Mouse (Mus musculus): ENCODE results near the gene Cox4i2. TPM values are rescaled to one million over a fixed set of nuclear protein-coding genes. Genes with fewer than 3 reads are reported as not detected.

The Cox4i2 gene
- polyA plus RNA-seq, 1 experiment: not detected

DNA sequence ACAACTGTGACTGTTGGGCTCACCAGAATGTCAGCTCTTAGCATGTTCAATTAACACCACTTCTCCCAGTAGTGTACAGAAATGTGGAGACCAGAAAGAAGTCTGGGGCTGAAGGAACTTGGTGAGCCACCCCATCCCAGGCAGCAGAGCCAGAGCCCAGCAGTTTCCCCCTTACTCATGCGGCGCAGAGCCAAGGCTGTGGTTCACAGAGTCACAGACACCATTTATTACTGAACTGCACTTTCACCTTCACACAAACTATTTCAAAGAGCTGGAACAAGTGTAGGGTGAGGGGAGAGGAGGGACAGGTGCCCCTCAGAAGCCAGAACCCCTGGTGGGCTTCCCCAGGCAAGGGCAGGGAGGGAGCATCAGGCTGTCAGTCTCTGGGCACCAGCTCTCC lies 26.5 kb downstream of the Cox4i2 start:
- no peak overlapping the region for H3K27ac ChIP-seq (ENCODE audit: insufficient read depth, low read depth, low read length)
- H3K4me3 ChIP-seq (ENCODE audit: insufficient read depth, low read length): no peak overlapping the region
- TF ChIP-seq CTCF (IDR thresholded peaks at IDR 0.05; ENCODE audit: low read depth, low read length): no peak
- no peak for TF ChIP-seq POLR2A (IDR thresholded peaks at IDR 0.05; ENCODE audit: borderline replicate concordance, low read depth, low read length)
- H3K4me1 ChIP-seq (ENCODE audit: control insufficient read depth, insufficient read depth, low read length): peaks cover 57% of the 10 kb centered on the region

DNA sequence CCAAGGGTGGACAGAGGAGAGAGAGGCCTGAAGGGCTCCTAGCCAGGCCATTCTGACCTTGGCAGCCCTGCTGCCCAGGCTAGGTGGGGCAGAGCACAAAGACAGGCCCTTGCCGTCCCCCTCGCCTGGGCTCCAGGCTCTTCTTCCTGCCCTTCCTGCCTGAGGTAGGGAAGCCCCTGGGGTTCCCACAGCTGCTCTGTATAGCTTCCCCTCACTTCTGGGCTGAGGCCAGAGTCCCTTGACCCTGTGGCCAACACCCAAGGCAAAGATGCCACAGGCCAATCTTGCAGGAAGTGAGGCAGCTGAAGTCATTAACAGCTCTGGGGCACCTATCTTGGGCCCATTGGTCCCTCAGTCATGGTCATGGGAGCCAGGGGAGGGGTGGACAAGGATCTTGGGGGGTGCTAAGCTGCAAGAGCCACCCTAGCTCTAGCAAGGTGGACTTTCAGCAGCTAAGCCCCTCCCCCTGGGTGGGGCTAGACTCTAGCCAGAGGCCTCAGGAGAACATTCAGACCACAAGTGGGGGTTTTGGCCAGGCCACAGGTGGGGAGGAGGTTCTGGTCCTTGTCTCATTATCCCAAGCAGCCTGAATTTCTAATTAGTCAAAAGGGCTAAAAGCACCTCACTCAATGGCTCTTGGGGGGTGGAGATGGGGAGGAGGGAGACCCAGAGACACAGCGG lies 27.2 kb downstream of the Cox4i2 start:
- Histone ChIP-seq H3K4me1 (ENCODE audit: control insufficient read depth, insufficient read depth, low read length) (peaks cover 59% of the 10 kb centered on the region), H3K4me3 (ENCODE audit: insufficient read depth, low read length) (no peak overlapping the region), H3K27ac (ENCODE audit: insufficient read depth, low read depth, low read length) (no peak overlapping the region)
- TF ChIP-seq POLR2A (IDR thresholded peaks at IDR 0.05; ENCODE audit: borderline replicate concordance, low read depth, low read length) (no peak), CTCF (IDR thresholded peaks at IDR 0.05; ENCODE audit: low read depth, low read length) (no peak)

DNA sequence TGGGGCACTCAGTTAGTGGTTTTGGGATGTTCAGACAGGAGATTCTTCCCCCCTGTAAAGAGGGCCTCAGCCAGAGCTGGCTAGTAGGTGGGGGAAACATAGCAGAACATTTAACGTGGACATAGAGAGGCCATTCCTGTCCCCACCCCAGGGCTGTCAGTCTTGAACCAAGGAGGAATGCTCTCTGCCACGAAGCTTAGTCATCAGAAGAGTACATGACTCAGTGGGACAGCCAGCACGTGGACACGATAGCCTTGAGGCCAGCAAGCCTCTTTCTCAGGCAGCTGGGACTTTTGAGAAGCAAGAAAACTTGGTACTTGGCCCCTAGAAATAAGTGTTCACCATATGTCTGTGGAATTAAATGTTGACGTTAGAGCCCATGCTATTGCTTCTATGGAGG lies 28.7 kb downstream of the Cox4i2 start:
- H3K4me1 ChIP-seq (ENCODE audit: control insufficient read depth, insufficient read depth, low read length): peaks cover 65% of the 10 kb centered on the region
- H3K27ac ChIP-seq (ENCODE audit: insufficient read depth, low read depth, low read length): no peak overlapping the region
- no peak overlapping the region for H3K4me3 ChIP-seq (ENCODE audit: insufficient read depth, low read length)
- TF ChIP-seq POLR2A (IDR thresholded peaks at IDR 0.05; ENCODE audit: borderline replicate concordance, low read depth, low read length) (no peak), CTCF (IDR thresholded peaks at IDR 0.05; ENCODE audit: low read depth, low read length) (no peak)

DNA sequence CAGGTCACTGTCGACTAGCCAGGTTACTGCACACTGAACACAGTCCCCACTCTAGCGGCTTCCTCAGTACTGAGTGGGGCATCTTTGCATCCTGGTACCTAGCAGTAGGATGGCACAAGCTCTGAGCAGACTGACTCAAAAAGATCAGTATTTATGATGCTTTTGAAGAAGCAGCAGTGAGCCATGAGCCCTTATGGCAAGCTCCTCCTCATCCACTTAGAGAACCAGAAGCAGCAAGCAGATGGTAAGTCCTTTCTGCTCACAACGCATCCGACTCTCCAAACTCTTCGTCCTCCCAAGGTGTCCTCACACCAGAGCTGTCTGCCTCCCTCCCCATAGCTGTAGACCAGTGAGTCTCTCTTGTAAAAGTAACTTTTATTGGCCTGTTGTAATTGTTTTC lies 29.3 kb downstream of the Cox4i2 start:
- peaks cover 71% of the 10 kb centered on the region for H3K4me1 ChIP-seq (ENCODE audit: control insufficient read depth, insufficient read depth, low read length)
- no peak overlapping the region for H3K4me3 ChIP-seq (ENCODE audit: insufficient read depth, low read length)
- TF ChIP-seq CTCF (IDR thresholded peaks at IDR 0.05; ENCODE audit: low read depth, low read length) (no peak), POLR2A (IDR thresholded peaks at IDR 0.05; ENCODE audit: borderline replicate concordance, low read depth, low read length) (no peak)
- no peak overlapping the region for H3K27ac ChIP-seq (ENCODE audit: insufficient read depth, low read depth, low read length)

DNA sequence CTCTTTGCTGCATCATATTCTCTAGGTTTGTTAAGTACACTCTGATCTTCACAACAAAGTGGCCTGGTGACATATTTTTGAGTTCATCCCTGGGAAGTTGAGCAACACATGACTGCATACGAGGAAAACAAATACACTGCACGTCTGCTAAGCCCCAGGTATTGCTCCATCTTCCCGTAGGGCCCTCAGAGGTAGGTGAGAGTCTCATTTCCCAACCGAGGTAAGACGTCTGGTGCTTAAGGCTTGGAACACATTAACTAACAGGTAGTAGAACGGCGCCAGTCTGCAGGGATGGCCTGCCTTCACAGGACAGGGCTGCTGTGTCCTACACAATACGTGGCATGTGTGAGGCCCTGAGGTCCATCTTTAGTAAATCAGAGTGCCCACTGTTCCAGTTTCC lies 30.7 kb downstream of the Cox4i2 start:
- TF ChIP-seq POLR2A (IDR thresholded peaks at IDR 0.05; ENCODE audit: borderline replicate concordance, low read depth, low read length) (no peak), CTCF (IDR thresholded peaks at IDR 0.05; ENCODE audit: low read depth, low read length) (no peak)
- H3K4me1 ChIP-seq (ENCODE audit: control insufficient read depth, insufficient read depth, low read length): peaks cover 72% of the 10 kb centered on the region
- no peak overlapping the region for H3K27ac ChIP-seq (ENCODE audit: insufficient read depth, low read depth, low read length)
- no peak overlapping the region for H3K4me3 ChIP-seq (ENCODE audit: insufficient read depth, low read length)

DNA sequence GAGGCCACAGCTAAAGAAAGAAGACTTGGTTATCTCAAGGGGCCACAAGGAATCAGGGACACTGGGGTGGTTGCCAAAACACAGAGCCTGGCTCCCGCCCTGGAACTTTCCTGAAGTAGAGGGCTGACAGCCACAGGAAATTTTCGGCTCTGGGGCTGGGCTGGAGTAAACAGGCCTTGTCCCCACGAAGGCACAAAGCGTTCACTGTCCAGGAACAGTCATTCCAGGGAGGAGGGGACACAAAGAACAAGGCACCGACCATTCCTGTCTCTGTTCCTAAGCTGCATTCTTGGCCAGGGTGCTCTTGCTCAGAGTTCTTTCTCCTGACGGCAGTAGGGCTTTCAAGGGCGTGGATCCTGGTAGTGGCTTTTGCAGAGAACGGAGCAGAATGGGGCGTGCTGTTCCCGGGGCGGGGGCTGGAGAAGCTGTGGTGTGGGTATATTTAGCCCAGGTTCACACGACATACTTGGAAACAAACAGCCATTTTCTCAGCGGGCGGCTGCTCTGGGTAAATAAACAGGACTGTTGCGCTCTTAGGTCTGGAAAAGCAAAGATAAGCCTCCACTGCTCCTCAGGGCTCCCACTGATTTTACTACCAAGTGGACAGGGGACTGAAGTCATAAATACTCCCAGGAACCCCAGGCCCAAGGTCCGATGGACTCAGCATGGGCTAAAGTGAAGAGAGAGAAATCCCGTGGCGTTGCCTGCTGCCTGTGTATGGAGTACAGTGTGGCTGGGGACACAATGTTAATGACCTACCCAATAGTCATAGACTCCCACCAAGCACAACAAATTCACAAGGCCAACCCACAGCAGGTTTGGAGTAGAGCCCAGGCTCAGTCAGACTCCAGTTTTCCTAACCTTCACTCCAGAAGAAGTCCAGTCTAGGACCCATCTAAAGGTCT lies 31.7 kb downstream of the Cox4i2 start:
- TF ChIP-seq POLR2A (IDR thresholded peaks at IDR 0.05; ENCODE audit: borderline replicate concordance, low read depth, low read length) (no peak), CTCF (IDR thresholded peaks at IDR 0.05; ENCODE audit: low read depth, low read length) (no peak)
- H3K4me3 ChIP-seq (ENCODE audit: insufficient read depth, low read length): no peak overlapping the region
- no peak overlapping the region for H3K27ac ChIP-seq (ENCODE audit: insufficient read depth, low read depth, low read length)
- H3K4me1 ChIP-seq (ENCODE audit: control insufficient read depth, insufficient read depth, low read length): peaks cover 72% of the 10 kb centered on the region

DNA sequence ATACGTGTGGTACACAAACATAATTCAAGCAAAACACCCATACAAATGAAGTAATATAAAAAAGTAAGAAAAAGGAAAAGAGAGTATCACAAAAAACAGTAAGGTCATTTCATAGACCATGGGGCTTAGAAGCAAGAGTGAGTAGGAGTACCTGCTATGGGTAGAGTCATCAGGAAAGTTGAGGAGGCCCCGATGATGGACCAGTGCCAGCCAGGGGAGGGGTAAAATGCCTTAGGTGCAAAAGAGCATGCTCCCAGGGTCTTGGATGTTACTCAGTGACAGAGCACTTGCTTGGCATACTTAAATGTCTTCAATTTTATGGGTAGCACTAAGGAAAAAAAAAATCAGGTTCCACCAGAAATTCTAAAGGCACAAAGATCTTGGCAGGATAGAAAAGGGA lies 33.2 kb downstream of the Cox4i2 start:
- H3K27ac ChIP-seq (ENCODE audit: insufficient read depth, low read depth, low read length): no peak overlapping the region
- TF ChIP-seq CTCF (IDR thresholded peaks at IDR 0.05; ENCODE audit: low read depth, low read length) (no peak), POLR2A (IDR thresholded peaks at IDR 0.05; ENCODE audit: borderline replicate concordance, low read depth, low read length) (no peak)
- peaks cover 72% of the 10 kb centered on the region for H3K4me1 ChIP-seq (ENCODE audit: control insufficient read depth, insufficient read depth, low read length)

DNA sequence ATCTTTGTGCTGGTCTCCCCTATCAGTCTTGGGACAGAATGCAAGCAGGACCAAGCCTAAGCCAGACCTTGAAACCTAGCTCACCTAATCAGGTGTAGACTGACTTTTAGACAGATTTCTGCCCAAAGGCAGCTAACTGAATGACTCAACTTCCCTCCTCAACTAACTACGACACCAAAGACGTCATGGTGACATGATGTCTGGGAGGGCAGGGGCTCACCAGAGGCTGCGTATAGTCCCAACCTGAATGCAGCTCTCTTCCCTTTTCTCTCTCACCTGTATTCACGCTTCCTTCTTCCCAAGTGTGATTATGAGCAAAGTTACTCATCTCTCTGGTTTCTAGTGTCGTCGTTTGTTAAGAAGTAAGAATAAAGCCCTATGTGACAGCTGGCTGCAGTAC lies 33.6 kb downstream of the Cox4i2 start:
- peaks cover 72% of the 10 kb centered on the region for H3K4me1 ChIP-seq (ENCODE audit: control insufficient read depth, insufficient read depth, low read length)
- TF ChIP-seq CTCF (IDR thresholded peaks at IDR 0.05; ENCODE audit: low read depth, low read length) (no peak), POLR2A (IDR thresholded peaks at IDR 0.05; ENCODE audit: borderline replicate concordance, low read depth, low read length) (no peak)
- H3K4me3 ChIP-seq (ENCODE audit: insufficient read depth, low read length): no peak overlapping the region
- no peak overlapping the region for H3K27ac ChIP-seq (ENCODE audit: insufficient read depth, low read depth, low read length)

More for the DNA sequence above, 33.2 kb downstream of the Cox4i2 start:
- no peak overlapping the region for H3K4me3 ChIP-seq (ENCODE audit: insufficient read depth, low read length)

DNA sequence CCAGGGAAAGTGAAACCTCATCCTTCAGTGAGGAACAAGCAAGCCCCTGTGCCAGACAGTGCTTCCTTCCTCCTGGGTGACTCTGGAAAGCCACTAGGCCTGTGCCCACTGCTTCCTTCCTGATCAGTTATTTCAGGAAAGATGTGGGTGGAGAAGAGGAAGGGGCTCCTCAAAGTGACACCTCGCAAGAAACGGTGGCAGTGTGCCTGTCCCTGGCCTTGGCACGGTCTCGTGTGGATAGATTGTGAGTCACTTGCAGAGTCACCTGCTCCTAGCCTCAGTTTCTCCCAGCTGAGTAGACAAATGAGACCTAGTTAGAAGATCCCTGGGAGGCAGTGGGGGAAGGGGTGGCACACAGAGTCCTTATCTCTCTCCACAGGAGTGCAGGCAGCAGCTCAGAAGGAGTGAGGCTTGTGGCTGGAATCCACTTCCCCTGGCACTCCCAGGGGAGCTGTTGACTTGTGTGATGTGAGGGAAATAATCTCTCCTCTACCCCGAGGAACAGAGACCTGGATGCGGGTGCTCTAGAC lies 35.0 kb downstream of the Cox4i2 start:
- Histone ChIP-seq H3K4me3 (ENCODE audit: insufficient read depth, low read length) (peak overlapping the region; percentile 37), H3K27ac (ENCODE audit: insufficient read depth, low read depth, low read length) (peak overlapping the region; percentile 94), H3K4me1 (ENCODE audit: control insufficient read depth, insufficient read depth, low read length) (peaks cover 76% of the 10 kb centered on the region)
- TF ChIP-seq CTCF (IDR thresholded peaks at IDR 0.05; ENCODE audit: low read depth, low read length) (no peak), POLR2A (IDR thresholded peaks at IDR 0.05; ENCODE audit: borderline replicate concordance, low read depth, low read length) (no peak)

DNA sequence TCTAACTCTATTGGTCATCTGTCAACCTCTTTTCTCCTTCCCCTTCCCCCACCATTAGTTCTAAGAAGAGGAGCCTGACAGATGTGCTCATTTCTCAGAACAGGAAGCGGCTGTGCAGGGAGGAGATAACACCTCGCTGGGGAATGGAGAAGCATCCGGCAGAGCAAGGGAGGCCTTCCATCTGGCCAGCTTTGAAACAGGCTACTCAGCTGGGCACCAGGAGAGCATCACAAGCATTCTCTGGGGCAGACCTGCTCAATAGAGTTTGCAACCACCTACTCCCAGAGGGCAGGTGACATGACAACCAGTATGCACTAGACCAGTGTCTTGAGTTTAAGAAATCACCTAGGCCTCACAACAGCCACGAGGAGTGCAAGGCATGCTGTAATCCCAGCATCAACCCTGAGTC lies 35.6 kb downstream of the Cox4i2 start:
- Histone ChIP-seq H3K4me3 (ENCODE audit: insufficient read depth, low read length) (peak overlapping the region; percentile 37; the same call in 1 of the 2 replicates), H3K27ac (ENCODE audit: insufficient read depth, low read depth, low read length) (peak overlapping the region; percentile 94), H3K4me1 (ENCODE audit: control insufficient read depth, insufficient read depth, low read length) (peaks cover 80% of the 10 kb centered on the region)
- TF ChIP-seq CTCF (IDR thresholded peaks at IDR 0.05; ENCODE audit: low read depth, low read length): no peak
- no peak for TF ChIP-seq POLR2A (IDR thresholded peaks at IDR 0.05; ENCODE audit: borderline replicate concordance, low read depth, low read length)

Measured in bone marrow macrophage, adult 2 months (primary cell).